Mouse (Mus musculus): Measurements from ENCODE around the gene R3hdm2.

DNA sequence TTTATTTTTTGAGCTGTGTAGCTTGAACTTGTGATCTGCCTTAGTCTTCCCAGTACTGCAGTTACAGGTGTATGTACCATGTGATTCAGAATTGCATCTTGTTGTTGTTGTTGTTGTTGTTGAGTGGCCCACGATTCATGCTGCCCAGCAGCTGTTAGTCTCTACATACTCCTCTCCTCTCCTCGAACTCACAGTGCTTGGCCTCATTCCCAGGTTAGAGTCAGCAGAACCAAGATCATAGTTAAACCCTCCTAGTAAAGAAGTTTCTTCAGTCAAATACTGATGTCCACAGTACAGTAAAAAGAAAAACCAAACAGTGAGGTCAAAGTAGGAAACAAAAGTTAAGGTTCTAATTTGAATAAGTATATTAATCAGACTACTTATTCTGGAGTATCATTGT is 32.6 kb downstream of the R3hdm2 start:
- TF ChIP-seq POLR2A (IDR thresholded peaks at IDR 0.05; ENCODE audit: control insufficient read depth, extremely low read depth, insufficient read depth, low read length, poor library complexity) (no peak), CTCF (IDR thresholded peaks at IDR 0.05; ENCODE audit: borderline replicate concordance, control insufficient read depth, extremely low read depth, insufficient read depth, low read length, poor library complexity) (no peak)

Data from thymus, adult 2 months (tissue).